Mouse (Mus musculus) brain, embryonic 14.5 days (tissue): Measurements from ENCODE around the gene Cdr2l.

Experiments
- CTCF ChIP-seq: fragments of 200-500 bp; IDR thresholded peaks from 2 replicates; pipeline ENCODE4 v1.5.1; 2012; ENCODE audit warnings: inconsistent platforms, mild to moderate bottlenecking, moderate library complexity, borderline replicate concordance; ENCODE audit not compliant: insufficient read depth, insufficient read length; ENCODE audit errors: extremely low read depth
- POLR2A ChIP-seq: fragments of 200-500 bp; IDR thresholded peaks from 2 replicates; pipeline ENCODE4 v1.6.1; 2012; ENCODE audit warnings: mild to moderate bottlenecking, inconsistent platforms, borderline replicate concordance; ENCODE audit not compliant: poor library complexity, insufficient read depth, insufficient read length, severe bottlenecking; ENCODE audit errors: extremely low read depth

DNA sequence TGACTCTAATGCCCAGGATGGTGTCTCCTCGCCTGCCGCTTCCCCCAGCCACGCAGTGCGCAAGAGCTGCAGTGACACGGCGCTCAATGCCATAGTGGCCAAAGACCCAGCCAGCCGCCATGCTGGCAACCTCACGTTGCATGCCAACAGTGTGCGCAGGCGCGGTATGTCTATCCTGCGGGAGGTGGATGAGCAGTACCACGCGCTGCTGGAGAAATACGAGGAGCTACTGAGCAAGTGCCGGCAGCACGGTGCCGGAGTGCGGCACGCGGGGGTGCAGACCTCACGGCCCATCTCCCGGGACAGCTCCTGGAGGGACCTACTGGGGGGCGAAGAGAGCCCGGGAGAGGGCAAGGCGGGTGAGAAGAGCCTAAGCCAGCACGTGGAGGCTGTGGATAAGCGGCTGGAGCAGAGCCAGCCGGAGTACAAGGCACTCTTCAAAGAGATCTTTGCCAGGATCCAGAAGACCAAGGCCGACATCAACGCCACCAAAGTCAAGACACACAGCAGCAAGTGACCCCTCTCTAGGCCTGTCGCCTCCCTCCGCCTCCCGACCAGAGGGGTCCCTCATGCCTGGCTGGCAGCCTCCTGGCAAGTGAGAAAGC, 12.1 kb downstream of the Cdr2l start:
- no peak for TF ChIP-seq CTCF
- TF ChIP-seq POLR2A = no peak
